Mouse (Mus musculus): ENCODE data around the gene Akap2.

GRCm38 (mm10) chr4:57821556-57822356 is 104.3 kb downstream of the Akap2 start:
- TF ChIP-seq CTCF (IDR thresholded peaks at IDR 0.05; ENCODE audit: insufficient read depth, low read length) (no peak), POLR2A (IDR thresholded peaks at IDR 0.05; ENCODE audit: borderline replicate concordance, extremely low read depth, low read depth, low read length) (no peak)
